Comparison of ENCODE assay signal across 16 mouse cellular contexts in genomic region chr1:193919243-193919642, GRCm38 (mm10).
"Had no signal": no experiment of that assay in that cellular context is flagged by ENCODE, and none has a peak within 500 bp of the region (broad histone marks: within the 10 kb centered on the region; RNA-seq: fewer than 3 reads in every experiment).

No protein-coding gene starts in this region.

- H3K36me3 ChIP-seq: liver, embryonic 13.5 days; liver, embryonic 15.5 days; midbrain, embryonic 13.5 days; midbrain, embryonic 15.5 days; neural tube, embryonic 12.5 days; stomach, embryonic 15.5 days had no signal

- H3K4me1 ChIP-seq: liver, embryonic 13.5 days; liver, embryonic 15.5 days; megakaryocyte, embryonic 14.5 days; midbrain, embryonic 13.5 days; midbrain, embryonic 15.5 days; neural tube, embryonic 12.5 days; stomach, embryonic 15.5 days had no signal

- H3K27me3 ChIP-seq: liver, embryonic 13.5 days; liver, embryonic 15.5 days; megakaryocyte, embryonic 14.5 days; midbrain, embryonic 13.5 days; midbrain, embryonic 15.5 days; neural tube, embryonic 12.5 days; stomach, embryonic 15.5 days had no signal

- H3K9ac ChIP-seq: liver, embryonic 13.5 days; liver, embryonic 15.5 days; liver, postnatal 0 days; midbrain, embryonic 13.5 days; midbrain, embryonic 15.5 days; neural tube, embryonic 12.5 days; stomach, embryonic 15.5 days had no signal

- H3K9me3 ChIP-seq: liver, embryonic 13.5 days; liver, embryonic 15.5 days; midbrain, embryonic 13.5 days; midbrain, embryonic 15.5 days; neural tube, embryonic 12.5 days; stomach, embryonic 15.5 days had no signal

- H3K4me3 ChIP-seq: liver, embryonic 13.5 days; liver, embryonic 15.5 days; megakaryocyte, embryonic 14.5 days; midbrain, embryonic 13.5 days; midbrain, embryonic 15.5 days; neural tube, embryonic 12.5 days; stomach, embryonic 15.5 days had no signal

- ATAC-seq: liver, postnatal 0 days; midbrain, embryonic 13.5 days; midbrain, embryonic 15.5 days had no signal

- H3K4me2 ChIP-seq: liver, embryonic 11.5 days; liver, embryonic 13.5 days; liver, embryonic 15.5 days; midbrain, embryonic 11.5 days; midbrain, embryonic 13.5 days; midbrain, embryonic 15.5 days; neural tube, embryonic 12.5 days; stomach, embryonic 15.5 days had no signal

- H3K27ac ChIP-seq: liver, embryonic 13.5 days; liver, embryonic 15.5 days; macrophage; midbrain, embryonic 13.5 days; midbrain, embryonic 15.5 days; neural tube, embryonic 12.5 days; stomach, embryonic 15.5 days; stomach, postnatal 0 days had no signal

- DNase-seq: liver, embryonic 13.5 days; liver, postnatal 0 days; right cerebral cortex, postnatal 14 days; thymus, adult 2 months; thymus, postnatal 25 days; thymus, postnatal 4 days had no signal
